Mouse (Mus musculus) hematopoietic stem cell, adult 5-6 weeks (primary cell): ENCODE measurements around the gene Stub1. TPM values are rescaled to one million over a fixed set of nuclear protein-coding genes. Genes with fewer than 3 reads are reported as not detected.

Source experiments
- ATAC-seq, 2 experiments: fragments of 125-278 bp in 1 of 2; replicated peaks in 1 of 2; 2 replicates each; pipeline ENCODE4 v1.8.0; 2016 to 2017; ENCODE audit warnings: inconsistent platforms in 2 of 2, mild to moderate bottlenecking in 2 of 2, moderate number of reproducible peaks in 2 of 2, low read depth in 1 of 2, moderate TSS enrichment in 1 of 2; ENCODE audit not compliant: low FRiP score in 2 of 2, poor library complexity in 2 of 2, severe bottlenecking in 2 of 2, insufficient read depth in 1 of 2, low TSS enrichment in 1 of 2
- total RNA-seq: library from RNA; stranded (forward); fragments of 172-1452, 232-1000 nt; gene quantifications from 2 replicates; pipeline ENCODE4 v1.2.3, GENCODE M21; 2017

Stub1 gene
- total RNA-seq, 1 experiment from 2014 or later = 84.8 TPM

- ATAC-seq = no peak
These were observed 9.9 kb upstream of the Stub1 start for GRCm38 (mm10) chr17:25843122-25843521.

GRCm38 (mm10) chr17:25842509-25842908, 9.3 kb upstream of the Stub1 start:
- no peak for ATAC-seq

- no peak for ATAC-seq
These were observed 8.1 kb upstream of the Stub1 start, which contains the start of gene Gm20683 for GRCm38 (mm10) chr17:25841117-25841880. Gene Gm20683, minus strand, starts transcription at chr17:25841763.

- no peak for ATAC-seq
These were observed 7.3 kb upstream of the Stub1 start for GRCm38 (mm10) chr17:25840519-25840918.

- ATAC-seq = no peak
These were observed 6.4 kb upstream of the Stub1 start for GRCm38 (mm10) chr17:25839455-25840235.

GRCm38 (mm10) chr17:25838904-25839303, 5.7 kb upstream of the Stub1 start:
- ATAC-seq = no peak

- no peak for ATAC-seq
These were observed 4.3 kb upstream of the Stub1 start for GRCm38 (mm10) chr17:25837533-25837932.

- no peak for ATAC-seq
These were observed 3.8 kb upstream of the Stub1 start, which contains the start of gene Rhbdl1 for GRCm38 (mm10) chr17:25837076-25837410. Gene Rhbdl1, minus strand, starts transcription at chr17:25837295.

- ATAC-seq = no peak
These were observed 3.3 kb upstream of the Stub1 start for GRCm38 (mm10) chr17:25836397-25837075.

GRCm38 (mm10) chr17:25835816-25836215, 2.6 kb upstream of the Stub1 start:
- no peak for ATAC-seq

GRCm38 (mm10) chr17:25835301-25835700, 2.1 kb upstream of the Stub1 start:
- ATAC-seq = no peak

- ATAC-seq = no peak
These were observed 1.5 kb upstream of the Stub1 start for GRCm38 (mm10) chr17:25834595-25835222.

- no peak for ATAC-seq
These were observed 874 bp upstream of the Stub1 start for GRCm38 (mm10) chr17:25833961-25834594.

- peak; percentile 81 to 86 for ATAC-seq
These were observed 541 bp downstream of the Stub1 start for GRCm38 (mm10) chr17:25832436-25833290.

GRCm38 (mm10) chr17:25831451-25832281, 1.5 kb downstream of the Stub1 start:
- ATAC-seq = no peak
